Mouse (Mus musculus): ENCODE measurements around the gene Tcp1.
"Not testable (repeated sequence)": the region's sequence is repeated elsewhere in the genome, so short reads cannot be mapped to it uniquely, and the experiment has no call there.

Tcp1 gene

GRCm38 (mm10) chr17:12915488-12915880 lies at the start of gene Tcp1:
TSS of gene Tcp1 (plus strand) at chr17:12915701.
- no peak for DNase-seq (ENCODE audit: inconsistent ontology term)

- no peak for DNase-seq (ENCODE audit: inconsistent ontology term)
These were observed 48.6 kb upstream of the Tcp1 start for GRCm38 (mm10) chr17:12866853-12867252.

- DNase-seq (ENCODE audit: inconsistent ontology term), result no peak
These were observed 47.5 kb upstream of the Tcp1 start, which contains the start of gene Mas1 for GRCm38 (mm10) chr17:12868043-12868442. TSS of gene Mas1 (minus strand) at chr17:12868143.

- no peak for DNase-seq (ENCODE audit: inconsistent ontology term)
These were observed 46.9 kb upstream of the Tcp1 start for GRCm38 (mm10) chr17:12868640-12869039.

GRCm38 (mm10) chr17:12872275-12873028 lies 43.0 kb upstream of the Tcp1 start:
- no peak for DNase-seq (ENCODE audit: inconsistent ontology term)

- no peak for DNase-seq (ENCODE audit: inconsistent ontology term)
These were observed 39.8 kb upstream of the Tcp1 start, which contains the start of gene Mrgprh for GRCm38 (mm10) chr17:12875734-12876133. TSS of gene Mrgprh (plus strand) at chr17:12876034.

GRCm38 (mm10) chr17:12880178-12880577 lies 35.3 kb upstream of the Tcp1 start:
- DNase-seq (ENCODE audit: inconsistent ontology term), result peak; percentile 64

GRCm38 (mm10) chr17:12881216-12881615 lies 34.3 kb upstream of the Tcp1 start:
- no peak for DNase-seq (ENCODE audit: inconsistent ontology term)

GRCm38 (mm10) chr17:12886620-12887019 lies 28.9 kb upstream of the Tcp1 start:
- no peak for DNase-seq (ENCODE audit: inconsistent ontology term)

- no peak for DNase-seq (ENCODE audit: inconsistent ontology term)
These were observed 28.3 kb upstream of the Tcp1 start for GRCm38 (mm10) chr17:12887021-12887775.

- DNase-seq (ENCODE audit: inconsistent ontology term), result no peak
These were observed 24.4 kb upstream of the Tcp1 start for GRCm38 (mm10) chr17:12891054-12891453.

GRCm38 (mm10) chr17:12892033-12892432 lies 23.5 kb upstream of the Tcp1 start:
- no peak for DNase-seq (ENCODE audit: inconsistent ontology term)

- no peak for DNase-seq (ENCODE audit: inconsistent ontology term)
These were observed 17.8 kb upstream of the Tcp1 start for GRCm38 (mm10) chr17:12897674-12898073.

- not testable (repeated sequence) for DNase-seq (ENCODE audit: inconsistent ontology term)
These were observed 16.9 kb upstream of the Tcp1 start for GRCm38 (mm10) chr17:12898607-12899006.

GRCm38 (mm10) chr17:12902291-12902690 lies 13.2 kb upstream of the Tcp1 start:
- DNase-seq (ENCODE audit: inconsistent ontology term), result no peak

- no peak for DNase-seq (ENCODE audit: inconsistent ontology term)
These were observed 11.8 kb upstream of the Tcp1 start for GRCm38 (mm10) chr17:12903372-12904333.

GRCm38 (mm10) chr17:12904349-12904748 lies 11.2 kb upstream of the Tcp1 start:
- no peak for DNase-seq (ENCODE audit: inconsistent ontology term)

- no peak for DNase-seq (ENCODE audit: inconsistent ontology term)
These were observed 9.7 kb upstream of the Tcp1 start for GRCm38 (mm10) chr17:12905810-12906209.

- DNase-seq (ENCODE audit: inconsistent ontology term), result no peak
These were observed 9.1 kb upstream of the Tcp1 start for GRCm38 (mm10) chr17:12906436-12906835.

GRCm38 (mm10) chr17:12909361-12910280 lies 5.9 kb upstream of the Tcp1 start, which contains the start of gene Pnldc1:
TSS of gene Pnldc1 (minus strand) at chr17:12910230.
- DNase-seq (ENCODE audit: inconsistent ontology term), result no peak

- DNase-seq (ENCODE audit: inconsistent ontology term), result no peak
These were observed 5.1 kb upstream of the Tcp1 start for GRCm38 (mm10) chr17:12910391-12910790.
